Mouse (Mus musculus): ENCODE measurements around the gene Ttll12. TPM values are rescaled to one million over a fixed set of nuclear protein-coding genes. Genes with fewer than 3 reads are reported as not detected.

The Ttll12 gene
- total and polyA plus RNA-seq, 2 experiments = 4.9 to 11.2 TPM

- H3K36me3 ChIP-seq (ENCODE audit: control insufficient read depth, insufficient read depth, low read length) = no peaks in the 10 kb centered on the region; the same call in 1 of the 2 replicates
- peaks cover 32% of the 10 kb centered on the region for H3K4me1 ChIP-seq (ENCODE audit: control insufficient read depth, insufficient read depth, low read length)
- no peak overlapping the region for H3K9ac ChIP-seq (ENCODE audit: low read depth, low read length)
- no peak overlapping the region for H3K27ac ChIP-seq (replicated peaks; ENCODE audit: insufficient read depth, low read depth, low read length)
- H3K4me3 ChIP-seq (ENCODE audit: insufficient read depth, low read depth, low read length) = no peak overlapping the region
- TF ChIP-seq CTCF (IDR thresholded peaks at IDR 0.05; ENCODE audit: low read depth, low read length) = no peak
- no peak for TF ChIP-seq POLR2A (IDR thresholded peaks at IDR 0.05; ENCODE audit: extremely low read depth, insufficient read depth, low read length)
- no peak for DNase-seq (ENCODE audit: extremely low read depth, low read depth, low spot score)
- peaks cover 22% of the 10 kb centered on the region; the same call in 1 of the 2 replicates for H3K79me2 ChIP-seq (ENCODE audit: control insufficient read depth, insufficient read depth, low read length)
- 75% methylated on average over 7 of the region's 7 CpGs for WGBS
- no peaks in the 10 kb centered on the region for H3K27me3 ChIP-seq (ENCODE audit: control insufficient read depth, insufficient read depth, low read length)
These were observed 62.4 kb downstream of the Ttll12 start for GRCm38 (mm10) chr15:83532606-83533005.

- no peak overlapping the region for H3K4me3 ChIP-seq (ENCODE audit: insufficient read depth, low read depth, low read length)
- no peaks in the 10 kb centered on the region; the same call in 1 of the 2 replicates for H3K36me3 ChIP-seq (ENCODE audit: control insufficient read depth, insufficient read depth, low read length)
- peak overlapping the region; percentile 88 for H3K27ac ChIP-seq (replicated peaks; ENCODE audit: insufficient read depth, low read depth, low read length)
- peaks cover 28% of the 10 kb centered on the region for H3K79me2 ChIP-seq (ENCODE audit: control insufficient read depth, insufficient read depth, low read length)
- H3K27me3 ChIP-seq (ENCODE audit: control insufficient read depth, insufficient read depth, low read length) = no peaks in the 10 kb centered on the region
- H3K4me1 ChIP-seq (ENCODE audit: control insufficient read depth, insufficient read depth, low read length) = peaks cover 32% of the 10 kb centered on the region
- peak overlapping the region; percentile 35; the same call in 1 of the 2 replicates for H3K9ac ChIP-seq (ENCODE audit: low read depth, low read length)
- DNase-seq (ENCODE audit: extremely low read depth, low read depth, low spot score) = peak; percentile 98
- 28% methylated on average over 5 of the region's 5 CpGs for WGBS
- TF ChIP-seq POLR2A (IDR thresholded peaks at IDR 0.05; ENCODE audit: extremely low read depth, insufficient read depth, low read length) = no peak
- peak; percentile 86 for TF ChIP-seq CTCF (IDR thresholded peaks at IDR 0.05; ENCODE audit: low read depth, low read length)
These were observed 62.9 kb downstream of the Ttll12 start for GRCm38 (mm10) chr15:83531961-83532469.

- H3K9ac ChIP-seq (ENCODE audit: low read depth, low read length) = peak overlapping the region; percentile 25
- no peaks in the 10 kb centered on the region; the same call in 1 of the 2 replicates for H3K36me3 ChIP-seq (ENCODE audit: control insufficient read depth, insufficient read depth, low read length)
- H3K27ac ChIP-seq (replicated peaks; ENCODE audit: insufficient read depth, low read depth, low read length) = peak overlapping the region; percentile 88
- peak; percentile 97 for DNase-seq (ENCODE audit: extremely low read depth, low read depth, low spot score)
- no peaks in the 10 kb centered on the region for H3K27me3 ChIP-seq (ENCODE audit: control insufficient read depth, insufficient read depth, low read length)
- no peak overlapping the region for H3K4me3 ChIP-seq (ENCODE audit: insufficient read depth, low read depth, low read length)
- WGBS = 25% methylated on average over 6 of the region's 6 CpGs
- H3K4me1 ChIP-seq (ENCODE audit: control insufficient read depth, insufficient read depth, low read length) = peaks cover 35% of the 10 kb centered on the region
- peaks cover 28% of the 10 kb centered on the region for H3K79me2 ChIP-seq (ENCODE audit: control insufficient read depth, insufficient read depth, low read length)
- TF ChIP-seq POLR2A (IDR thresholded peaks at IDR 0.05; ENCODE audit: extremely low read depth, insufficient read depth, low read length) (no peak), CTCF (IDR thresholded peaks at IDR 0.05; ENCODE audit: low read depth, low read length) (no peak)
These were observed 64.3 kb downstream of the Ttll12 start for GRCm38 (mm10) chr15:83530688-83531087.

GRCm38 (mm10) chr15:83530233-83530632 lies 64.7 kb downstream of the Ttll12 start:
- peak overlapping the region; percentile 88 for H3K27ac ChIP-seq (replicated peaks; ENCODE audit: insufficient read depth, low read depth, low read length)
- peak overlapping the region; percentile 18; the same call in 1 of the 2 replicates for H3K9ac ChIP-seq (ENCODE audit: low read depth, low read length)
- H3K36me3 ChIP-seq (ENCODE audit: control insufficient read depth, insufficient read depth, low read length) = no peaks in the 10 kb centered on the region; the same call in 1 of the 2 replicates
- TF ChIP-seq CTCF (IDR thresholded peaks at IDR 0.05; ENCODE audit: low read depth, low read length) (no peak), POLR2A (IDR thresholded peaks at IDR 0.05; ENCODE audit: extremely low read depth, insufficient read depth, low read length) (no peak)
- peaks cover 26% of the 10 kb centered on the region for H3K79me2 ChIP-seq (ENCODE audit: control insufficient read depth, insufficient read depth, low read length)
- no peaks in the 10 kb centered on the region for H3K27me3 ChIP-seq (ENCODE audit: control insufficient read depth, insufficient read depth, low read length)
- H3K4me1 ChIP-seq (ENCODE audit: control insufficient read depth, insufficient read depth, low read length) = peaks cover 37% of the 10 kb centered on the region
- WGBS = 8% methylated on average over 9 of the region's 9 CpGs
- DNase-seq (ENCODE audit: extremely low read depth, low read depth, low spot score) = peak; percentile 92
- H3K4me3 ChIP-seq (ENCODE audit: insufficient read depth, low read depth, low read length) = no peak overlapping the region

- Histone ChIP-seq H3K36me3 (ENCODE audit: control insufficient read depth, insufficient read depth, low read length) (no peaks in the 10 kb centered on the region; the same call in 1 of the 2 replicates), H3K4me3 (ENCODE audit: insufficient read depth, low read depth, low read length) (no peak overlapping the region), H3K4me1 (ENCODE audit: control insufficient read depth, insufficient read depth, low read length) (peaks cover 35% of the 10 kb centered on the region), H3K27me3 (ENCODE audit: control insufficient read depth, insufficient read depth, low read length) (no peaks in the 10 kb centered on the region), H3K9ac (ENCODE audit: low read depth, low read length) (peak overlapping the region; percentile 19; the same call in 1 of the 2 replicates), H3K27ac (replicated peaks; ENCODE audit: insufficient read depth, low read depth, low read length) (peak overlapping the region; percentile 88), H3K79me2 (ENCODE audit: control insufficient read depth, insufficient read depth, low read length) (peaks cover 22% of the 10 kb centered on the region)
- peak; percentile 66 for DNase-seq (ENCODE audit: extremely low read depth, low read depth, low spot score)
- 8% methylated on average over 5 of the region's 5 CpGs for WGBS
- TF ChIP-seq POLR2A (IDR thresholded peaks at IDR 0.05; ENCODE audit: extremely low read depth, insufficient read depth, low read length) (no peak), CTCF (IDR thresholded peaks at IDR 0.05; ENCODE audit: low read depth, low read length) (no peak)
These were observed 65.2 kb downstream of the Ttll12 start for GRCm38 (mm10) chr15:83529765-83530164.

- H3K36me3 ChIP-seq (ENCODE audit: control insufficient read depth, insufficient read depth, low read length) = no peaks in the 10 kb centered on the region; the same call in 1 of the 2 replicates
- H3K9ac ChIP-seq (ENCODE audit: low read depth, low read length) = no peak overlapping the region
- TF ChIP-seq POLR2A (IDR thresholded peaks at IDR 0.05; ENCODE audit: extremely low read depth, insufficient read depth, low read length) = no peak
- no peak for TF ChIP-seq CTCF (IDR thresholded peaks at IDR 0.05; ENCODE audit: low read depth, low read length)
- H3K27ac ChIP-seq (replicated peaks; ENCODE audit: insufficient read depth, low read depth, low read length) = peak overlapping the region; percentile 88
- peaks cover 21% of the 10 kb centered on the region for H3K79me2 ChIP-seq (ENCODE audit: control insufficient read depth, insufficient read depth, low read length)
- 33% methylated on average over 4 of the region's 4 CpGs for WGBS
- peaks cover 41% of the 10 kb centered on the region for H3K4me1 ChIP-seq (ENCODE audit: control insufficient read depth, insufficient read depth, low read length)
- H3K4me3 ChIP-seq (ENCODE audit: insufficient read depth, low read depth, low read length) = no peak overlapping the region
- peak; percentile 61 for DNase-seq (ENCODE audit: extremely low read depth, low read depth, low spot score)
- H3K27me3 ChIP-seq (ENCODE audit: control insufficient read depth, insufficient read depth, low read length) = no peaks in the 10 kb centered on the region
These were observed 66.1 kb downstream of the Ttll12 start for GRCm38 (mm10) chr15:83528892-83529291.
